Mouse (Mus musculus): ENCODE measurements around the gene Adgrf3. TPM values are rescaled to one million over a fixed set of nuclear protein-coding genes. Genes with fewer than 3 reads are reported as not detected.

The Adgrf3 gene
- total and polyA plus RNA-seq, 3 experiments, result 1.0 to 2.3 (median 2.2) TPM

GRCm38 (mm10) chr5:30154474-30155394 is 50.8 kb downstream of the Adgrf3 start, which contains the start of the genes Hadha and Hadhb (continued):
- no peak for TF ChIP-seq JUND (conservative IDR thresholded peaks at IDR 0.05; ENCODE audit: low read depth, low read length)
- no peak for TF ChIP-seq CTCF (conservative IDR thresholded peaks at IDR 0.05 in 1 of 2, IDR thresholded peaks at IDR 0.05 in 1 of 2; ENCODE audit: low read depth in 2 of 2, low read length in 2 of 2)
- peak; percentile 80; the same call in 1 of the 2 replicates for TF ChIP-seq POLR2AphosphoS2 (IDR thresholded peaks at IDR 0.05; ENCODE audit: low read depth, low read length)
- no peak for TF ChIP-seq BHLHE40 (IDR thresholded peaks at IDR 0.05; ENCODE audit: low read depth, low read length)
- TF ChIP-seq MAX (IDR thresholded peaks at IDR 0.05; ENCODE audit: low read length), result peak; percentile 100
- no peak for TF ChIP-seq RCOR1 (conservative IDR thresholded peaks at IDR 0.05; ENCODE audit: low read depth, low read length)
- TF ChIP-seq MAZ (IDR thresholded peaks at IDR 0.05; ENCODE audit: low read depth, low read length), result peak; percentile 97
- TF ChIP-seq IRF4 (IDR thresholded peaks at IDR 0.05; ENCODE audit: low read depth, low read length), result peak; percentile 16; the same call in 1 of the 2 replicates
- TF ChIP-seq UBTF (IDR thresholded peaks at IDR 0.05; ENCODE audit: low read depth, low read length), result no peak

GRCm38 (mm10) chr5:30154013-30154412 is 51.5 kb downstream of the Adgrf3 start:
- H3K9ac ChIP-seq (ENCODE audit: insufficient read depth, low read depth), result peak overlapping the region; percentile 94
- H3K4me3 ChIP-seq (replicated peaks in 1 of 3; ENCODE audit: low read depth in 2 of 3, low read length in 2 of 3, poor library complexity in 1 of 3), result peak overlapping the region; percentile 77 to 93 (median 82)
- H3K36me3 ChIP-seq (replicated peaks in 1 of 2; ENCODE audit: control insufficient read depth in 1 of 2, insufficient read depth in 1 of 2, low read length in 1 of 2), result peaks cover 0 to 11% of the 10 kb centered on the region in 2 experiments
- no peaks in the 10 kb centered on the region for H3K27me3 ChIP-seq (replicated peaks)
- no peak for DNase-seq (ENCODE audit: extremely low read depth)
- in situ Hi-C loops (cut with MboI; ENCODE audit: low pct_ligation_motif_present, low pct_unique_long_range_greater_than_20kb, low sequenced_read_pairs) (no loop called here), dilution Hi-C loops (cut with MboI; ENCODE audit: extremely low pct_ligation_motif_present, extremely low pct_unique_long_range_greater_than_20kb, low sequenced_read_pairs) (no loop called here)
- H3K79me2 ChIP-seq (replicated peaks; ENCODE audit: control insufficient read depth, extremely low read depth, insufficient read depth, poor library complexity, severe bottlenecking), result peaks cover 29% of the 10 kb centered on the region
- TF ChIP-seq EP300 (IDR thresholded peaks at IDR 0.05; ENCODE audit: low read length) (no peak), MYC (IDR thresholded peaks at IDR 0.05; ENCODE audit: low read depth, low read length) (no peak)
- H3K4me2 ChIP-seq (ENCODE audit: insufficient read depth, low read depth, poor library complexity, severe bottlenecking), result peak overlapping the region; percentile 81
- H3K27ac ChIP-seq (ENCODE audit: insufficient read depth, low read depth), result no peak overlapping the region
- no peaks in the 10 kb centered on the region for H3K9me3 ChIP-seq (replicated peaks; ENCODE audit: low read length)
- peaks cover 2 to 37% of the 10 kb centered on the region in 2 experiments; a peak in 3 of 4 replicates for H3K4me1 ChIP-seq (ENCODE audit: control insufficient read depth in 1 of 2, insufficient read depth in 2 of 2)

GRCm38 (mm10) chr5:30153222-30153621 is 52.3 kb downstream of the Adgrf3 start:
- Histone ChIP-seq H3K27ac (ENCODE audit: insufficient read depth, low read depth) (no peak overlapping the region), H3K27me3 (replicated peaks) (no peaks in the 10 kb centered on the region), H3K9ac (ENCODE audit: insufficient read depth, low read depth) (no peak overlapping the region), H3K4me3 (replicated peaks in 1 of 3; ENCODE audit: low read depth in 2 of 3, low read length in 2 of 3, poor library complexity in 1 of 3) (no peak overlapping the region), H3K9me3 (replicated peaks; ENCODE audit: low read length) (no peaks in the 10 kb centered on the region), H3K36me3 (replicated peaks in 1 of 2; ENCODE audit: control insufficient read depth in 1 of 2, insufficient read depth in 1 of 2, low read length in 1 of 2) (peaks cover 0 to 16% of the 10 kb centered on the region in 2 experiments), H3K4me2 (ENCODE audit: insufficient read depth, low read depth, poor library complexity, severe bottlenecking) (peak overlapping the region; percentile 39; the same call in 1 of the 2 replicates), H3K4me1 (ENCODE audit: control insufficient read depth in 1 of 2, insufficient read depth in 2 of 2) (peaks cover 2 to 45% of the 10 kb centered on the region in 2 experiments; a peak in 3 of 4 replicates), H3K79me2 (replicated peaks; ENCODE audit: control insufficient read depth, extremely low read depth, insufficient read depth, poor library complexity, severe bottlenecking) (peaks cover 30% of the 10 kb centered on the region)
- no peak for DNase-seq (ENCODE audit: extremely low read depth)
- TF ChIP-seq EP300 (IDR thresholded peaks at IDR 0.05; ENCODE audit: low read length), result no peak
- no peak for TF ChIP-seq ZKSCAN1 (IDR thresholded peaks at IDR 0.05; ENCODE audit: borderline replicate concordance, low read depth, low read length)
- TF ChIP-seq MAZ (IDR thresholded peaks at IDR 0.05; ENCODE audit: low read depth, low read length), result no peak
- no peak for TF ChIP-seq TBP (conservative IDR thresholded peaks at IDR 0.05; ENCODE audit: low read depth, low read length)
- TF ChIP-seq GABPA (IDR thresholded peaks at IDR 0.05; ENCODE audit: insufficient replicate concordance, low read depth, low read length), result no peak
- no peak for TF ChIP-seq JUND (conservative IDR thresholded peaks at IDR 0.05; ENCODE audit: low read depth, low read length)
- TF ChIP-seq NELFE (IDR thresholded peaks at IDR 0.05; ENCODE audit: low read depth, low read length), result no peak
- dilution Hi-C loops (cut with MboI; ENCODE audit: extremely low pct_ligation_motif_present, extremely low pct_unique_long_range_greater_than_20kb, low sequenced_read_pairs) (no loop called here), in situ Hi-C loops (cut with MboI; ENCODE audit: low pct_ligation_motif_present, low pct_unique_long_range_greater_than_20kb, low sequenced_read_pairs) (no loop called here)
